Mouse (Mus musculus) C2C12 (cell line): ENCODE measurements around the gene Ccn2.
A peak's percentile ranks its signal among the peaks of the same experiment; 100 is the strongest.

Source experiments
- CEBPB ChIP-seq: IDR thresholded peaks from one replicate; pipeline ENCODE4 v1.6.1; 2011; ENCODE audit warnings: low read depth, mild to moderate bottlenecking, control low read depth, moderate library complexity
- CTCF ChIP-seq: IDR thresholded peaks from one replicate; pipeline ENCODE4 v1.5.1; 2011; ENCODE audit not compliant: control insufficient read depth, insufficient read depth, insufficient read length
- MAX ChIP-seq: IDR thresholded peaks from one replicate; pipeline ENCODE4 v1.6.1; 2011; ENCODE audit warnings: mild to moderate bottlenecking, control low read depth
- MYOD1 ChIP-seq: IDR thresholded peaks from one replicate; pipeline ENCODE4 v1.6.1; 2011; ENCODE audit warnings: low read depth; ENCODE audit not compliant: control insufficient read depth, insufficient read length
- MYOG ChIP-seq: IDR thresholded peaks from one replicate; pipeline ENCODE4 v1.6.1; 2011; ENCODE audit not compliant: control insufficient read depth, insufficient read length; ENCODE audit errors: extremely low read depth
- USF1 ChIP-seq: IDR thresholded peaks from one replicate; pipeline ENCODE4 v1.6.1; 2011; ENCODE audit warnings: low read depth, mild to moderate bottlenecking, control low read depth, moderate library complexity

DNA sequence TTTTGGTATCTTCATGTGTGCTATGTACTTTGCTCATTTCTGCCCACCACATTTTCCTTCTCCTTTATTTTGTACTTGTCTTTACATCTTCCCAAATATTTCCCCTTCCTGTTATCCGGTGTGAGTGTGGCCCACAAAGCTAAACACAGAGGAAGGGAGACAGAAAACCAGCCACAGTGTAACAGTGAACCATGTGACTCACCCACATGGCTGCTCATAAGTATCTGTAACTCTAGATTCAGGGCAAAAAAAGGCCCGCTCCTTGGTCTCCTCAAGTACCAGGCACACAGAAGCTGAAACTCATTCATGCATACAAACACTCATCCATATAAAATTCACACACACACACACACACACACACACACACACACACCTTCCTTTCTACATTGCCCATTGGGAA is 7.8 kb downstream of the Ccn2 start:
- TF ChIP-seq USF1 = peak; percentile 78
- TF ChIP-seq CTCF = no peak
- TF ChIP-seq MYOD1 = no peak
- no peak for TF ChIP-seq MAX
- no peak for TF ChIP-seq CEBPB
- no peak for TF ChIP-seq MYOG
